Mouse (Mus musculus) adrenal gland (tissue): Measurements from ENCODE around the gene Kcnk13.

Source experiments
- intact Hi-C: fragments of 180-260 bp; cut with DNase I; formaldehyde crosslinking; loops from one replicate; pipeline ENCODE4 v1.15.1; 2025
- long read RNA-seq, 2 experiments: library from polyadenylated mRNA; unstranded; transcript quantifications; one replicate each; pipeline ENCODE4 v2.0.0; 2020; ENCODE audit warnings: borderline replicate concordance in 1 of 2; ENCODE audit not compliant: insufficient replicate concordance in 1 of 2

Gene Kcnk13
- long read RNA-seq, experiment 1, partial matches to known transcripts, result 1 of 3 reads
- long read RNA-seq, experiment 1, other reads (novel, unspliced or antisense), result 0 of 3 reads
- long read RNA-seq, experiment 2, partial matches to known transcripts, result 1 of 4 reads
- long read RNA-seq, experiment 2, other reads (novel, unspliced or antisense), result 0 of 4 reads

DNA sequence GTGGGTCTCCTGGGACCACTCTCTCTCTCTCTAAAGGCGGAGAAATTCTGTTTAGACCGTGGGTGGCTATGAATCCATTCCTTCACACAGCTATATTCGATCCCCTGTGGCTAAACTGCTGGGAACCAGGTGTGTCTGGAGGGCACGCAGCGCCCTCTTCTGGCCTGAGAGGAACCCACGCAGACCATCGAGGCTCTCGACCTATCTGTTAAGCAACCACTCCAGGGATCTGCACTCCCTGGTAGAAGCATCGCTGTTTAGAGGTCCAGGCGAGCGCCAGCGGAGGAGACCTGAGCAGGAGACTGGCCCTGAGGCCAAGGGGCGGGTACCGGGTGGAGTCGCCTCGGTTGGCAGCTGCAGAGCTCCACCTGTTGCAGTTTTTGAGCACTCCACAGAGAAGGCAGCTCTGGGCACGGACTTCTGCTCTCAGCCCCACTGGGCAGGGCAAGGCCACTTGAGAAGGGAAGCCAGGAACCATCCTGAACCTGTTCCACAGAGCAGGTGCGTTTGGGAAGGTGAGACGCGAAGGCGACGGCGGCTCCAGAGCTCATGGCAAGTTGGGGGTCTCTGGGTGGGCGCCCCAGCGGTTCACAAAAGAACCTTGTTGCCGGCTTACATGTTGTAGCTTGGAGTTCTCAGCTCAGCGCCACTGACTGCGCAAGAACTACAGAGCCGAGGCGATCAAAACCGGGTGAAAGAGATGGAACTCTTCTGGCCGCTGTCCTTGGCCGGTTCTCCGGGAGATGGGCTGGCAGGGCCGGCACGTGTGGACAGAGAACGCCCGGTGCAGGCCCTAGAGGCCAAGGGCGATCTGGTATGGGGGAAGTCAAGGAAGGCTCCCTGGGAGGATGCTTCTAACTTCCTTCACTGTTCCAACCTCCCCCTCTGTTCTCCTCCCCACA lies at the start of gene Kcnk13:
TSS of gene Kcnk13 (plus strand) at position 199 of the 902 bp plus-strand sequence.
- intact Hi-C loops, result loop anchor here (2.0 to 10.0 kb wide), 2 partner anchors 64 to 880 kb away; no protein-coding TSS in a partner anchor

DNA sequence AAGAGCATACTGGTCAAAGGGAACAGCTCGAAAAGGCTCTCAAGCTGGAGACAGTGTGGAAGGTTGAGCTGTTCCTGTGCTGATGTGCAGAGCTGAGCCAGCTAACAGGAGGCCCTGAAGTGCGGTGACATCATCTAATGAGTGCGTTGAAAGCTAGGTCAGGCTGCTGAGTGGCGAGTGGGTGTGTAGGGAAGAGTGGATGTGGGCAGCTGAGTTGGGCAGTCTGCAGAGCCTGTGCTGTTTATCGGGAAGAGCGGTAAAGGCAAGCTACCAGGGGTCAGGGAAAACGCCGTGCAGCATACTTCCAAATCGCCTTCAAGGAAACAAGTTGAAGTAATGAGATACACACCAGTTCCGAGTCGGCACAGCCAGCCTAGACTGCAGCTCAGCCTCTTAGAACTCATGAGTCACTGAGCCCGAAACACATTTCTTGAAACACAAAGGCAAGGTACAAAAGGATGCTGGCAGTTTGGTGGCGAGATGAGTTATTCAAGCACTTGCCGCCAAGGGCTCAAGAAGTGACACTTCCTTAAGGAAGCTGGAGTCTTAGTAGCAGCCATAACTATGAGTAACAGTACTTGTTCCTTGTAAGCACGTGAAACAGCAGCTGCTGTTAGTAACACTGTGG lies 46.4 kb upstream of the Kcnk13 start:
- intact Hi-C loops, result no loop called here

DNA sequence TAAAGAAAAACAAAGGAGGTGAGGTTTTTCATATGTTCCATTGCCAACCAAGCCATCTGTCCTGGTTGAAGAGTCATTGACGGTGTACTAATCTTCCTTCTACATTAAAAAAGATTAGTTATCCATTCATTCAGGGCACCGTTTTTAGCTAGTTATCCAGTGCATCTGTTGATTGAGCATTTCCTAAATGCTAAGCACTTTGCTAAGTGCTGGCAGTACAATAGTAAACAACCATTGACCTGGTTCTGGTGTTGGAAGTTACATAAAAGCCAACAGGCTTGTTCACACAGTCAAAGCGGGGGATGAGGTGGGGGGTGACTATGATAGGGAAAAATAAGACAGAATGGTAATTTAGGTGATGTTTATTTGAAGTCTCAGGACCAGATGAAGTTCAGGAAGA lies 44.7 kb upstream of the Kcnk13 start:
- intact Hi-C loops, result no loop called here

DNA sequence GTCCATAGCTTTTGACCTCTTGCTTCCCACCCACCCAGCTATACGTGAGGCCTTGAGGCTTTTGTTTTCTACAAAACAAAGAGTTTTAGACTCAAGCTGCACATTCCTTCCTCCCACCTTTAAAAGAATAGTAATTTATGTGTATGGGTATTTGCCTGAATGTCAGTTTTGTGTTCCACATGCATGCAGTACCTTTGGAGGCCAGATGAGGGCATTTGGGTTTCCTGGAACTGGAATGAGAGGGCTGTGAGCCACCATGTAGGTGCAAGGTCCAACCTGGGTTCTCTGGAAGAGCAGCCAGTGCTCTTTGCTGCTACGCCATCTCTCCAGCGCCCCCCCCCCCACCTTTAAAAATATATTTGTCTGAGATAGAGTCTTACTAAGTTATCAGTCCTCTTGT lies 43.3 kb upstream of the Kcnk13 start:
- intact Hi-C loops, result no loop called here

DNA sequence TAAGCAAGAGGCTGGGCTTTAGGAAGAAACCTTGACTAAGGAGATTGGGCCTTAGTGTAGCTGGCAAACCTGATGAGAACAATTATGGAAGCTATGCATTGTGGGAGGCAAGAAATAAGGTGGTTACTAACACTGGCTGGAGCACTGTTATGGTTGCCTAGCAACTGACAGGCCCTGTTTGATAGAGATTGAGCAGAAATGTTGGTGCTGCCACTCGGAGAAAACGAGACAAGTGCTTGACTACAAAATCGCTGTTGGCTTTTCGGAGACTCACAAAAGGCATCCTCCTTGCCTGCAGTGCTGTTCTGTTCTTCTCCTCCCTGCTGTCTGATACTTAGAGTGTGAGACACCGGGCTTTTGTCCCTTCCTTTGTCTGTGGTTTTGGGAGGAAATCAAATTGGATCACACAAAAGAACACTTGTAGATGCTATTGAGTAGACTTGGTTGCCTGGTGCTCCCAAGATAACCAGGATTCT lies 41.1 kb upstream of the Kcnk13 start:
- intact Hi-C loops, result no loop called here

DNA sequence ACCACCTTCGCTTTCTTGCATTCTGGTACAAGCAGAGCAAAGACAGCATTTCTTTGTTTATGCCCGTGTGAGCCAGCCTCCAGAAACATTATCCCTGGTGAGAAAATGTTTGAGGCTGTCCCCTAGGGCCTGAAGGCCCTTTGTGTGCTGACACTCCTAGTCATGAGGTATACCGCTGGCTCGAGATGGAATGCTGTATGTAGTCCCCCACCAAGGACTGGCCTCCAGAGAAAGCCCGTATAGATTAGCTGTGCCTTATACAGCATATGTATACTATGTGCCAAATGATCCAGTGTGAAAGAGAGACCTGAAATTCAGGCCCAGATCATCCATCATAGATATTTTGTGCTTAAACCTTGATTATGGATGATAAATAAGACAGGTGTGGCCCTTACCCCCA lies 40.6 kb upstream of the Kcnk13 start:
- intact Hi-C loops, result no loop called here

DNA sequence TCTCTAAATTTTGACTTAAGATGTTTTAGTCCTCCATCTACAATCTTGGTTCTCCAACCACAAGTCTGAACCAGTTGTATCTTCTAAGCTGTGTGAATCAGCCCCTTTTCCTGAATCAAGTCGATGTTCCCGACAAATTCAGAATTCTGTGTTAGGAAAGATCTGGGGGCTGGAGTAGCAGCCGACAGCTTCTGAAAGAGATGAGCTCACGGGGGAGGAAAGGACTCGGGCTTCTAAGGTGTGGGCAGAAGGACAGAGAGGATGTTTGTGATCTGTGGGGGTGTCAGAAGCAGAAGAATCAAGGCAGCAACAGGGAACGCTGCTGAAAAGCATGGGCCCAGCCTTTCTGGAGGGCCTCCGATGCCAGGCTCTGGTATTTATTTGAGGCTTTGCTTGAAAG lies 36.0 kb upstream of the Kcnk13 start:
- intact Hi-C loops, result no loop called here

DNA sequence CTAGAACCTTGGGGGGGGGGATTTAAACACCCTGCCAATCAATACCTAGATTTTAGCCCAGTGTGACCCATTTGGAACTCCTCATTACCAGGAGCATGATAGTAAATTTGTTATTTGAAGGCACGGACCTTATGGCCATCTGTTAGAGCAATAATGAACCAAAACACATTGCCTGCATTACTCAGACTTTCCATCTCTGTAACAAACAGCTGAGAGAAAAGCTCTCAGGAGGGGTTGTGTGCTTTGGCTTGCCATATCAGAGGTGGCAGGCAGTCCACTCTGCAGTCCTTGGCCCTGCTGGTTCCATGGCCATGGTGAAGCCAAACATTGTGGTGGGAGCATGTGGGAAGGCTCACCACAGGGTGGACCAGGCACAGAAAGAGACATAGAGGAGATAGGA lies 35.1 kb upstream of the Kcnk13 start:
- intact Hi-C loops, result no loop called here

DNA sequence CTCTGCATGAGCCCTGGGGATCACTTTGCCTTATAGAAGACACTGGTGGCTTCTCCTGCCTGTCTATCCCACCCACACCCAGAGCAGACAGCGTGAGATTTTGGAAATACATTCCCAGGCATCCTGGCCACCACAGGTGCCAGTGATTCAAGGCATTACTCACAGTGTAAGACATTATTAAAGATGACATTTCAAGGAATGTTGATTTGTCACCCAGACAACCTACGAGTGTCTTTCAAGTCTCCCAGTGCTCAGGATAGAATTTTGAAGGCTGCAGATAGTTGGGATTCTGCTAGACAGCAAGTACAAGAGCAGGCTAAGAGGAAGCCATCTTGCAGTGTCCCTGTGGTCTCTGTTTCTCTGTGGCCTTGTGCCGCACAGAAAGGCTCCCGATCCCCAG lies 32.1 kb upstream of the Kcnk13 start:
- intact Hi-C loops, result no loop called here

DNA sequence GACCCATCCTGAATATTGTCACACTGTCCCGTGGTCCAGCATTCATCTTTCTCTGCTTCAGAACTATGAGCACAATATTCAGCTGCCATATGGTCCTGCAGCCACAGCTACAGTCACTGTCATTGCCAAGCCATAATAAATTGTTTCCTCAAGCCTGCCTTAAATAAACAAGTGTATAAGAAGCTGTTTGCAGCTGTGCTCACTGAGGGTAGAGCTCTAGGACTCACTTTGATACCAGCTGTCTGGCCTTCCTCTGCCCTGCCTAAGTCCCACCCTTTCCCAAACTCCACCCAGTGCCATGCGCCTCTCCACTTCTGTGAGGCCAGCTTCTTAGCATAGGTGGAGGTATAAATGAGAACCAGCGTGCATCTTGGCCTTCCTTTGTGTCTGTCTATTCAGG lies 30.7 kb upstream of the Kcnk13 start:
- intact Hi-C loops, result no loop called here

DNA sequence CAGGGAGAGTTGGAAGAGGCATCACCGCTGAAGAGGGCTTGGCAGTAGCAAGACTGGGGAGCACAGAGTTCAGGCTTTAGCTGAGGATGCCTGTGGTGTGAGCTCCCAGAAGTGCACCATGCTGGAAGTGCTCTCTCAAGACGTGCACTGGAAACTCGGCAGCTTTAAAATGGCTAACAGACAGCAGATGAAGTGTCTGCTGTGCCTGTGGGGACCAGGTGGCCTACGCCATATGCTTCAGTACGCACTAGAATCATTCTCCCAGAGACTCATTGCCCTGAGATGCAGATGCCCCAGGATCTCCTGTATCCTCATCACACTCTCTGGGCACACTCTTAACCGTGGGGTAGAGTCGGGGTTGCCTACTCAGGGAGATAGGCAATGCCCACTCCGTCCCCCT lies 28.9 kb upstream of the Kcnk13 start:
- intact Hi-C loops, result no loop called here

DNA sequence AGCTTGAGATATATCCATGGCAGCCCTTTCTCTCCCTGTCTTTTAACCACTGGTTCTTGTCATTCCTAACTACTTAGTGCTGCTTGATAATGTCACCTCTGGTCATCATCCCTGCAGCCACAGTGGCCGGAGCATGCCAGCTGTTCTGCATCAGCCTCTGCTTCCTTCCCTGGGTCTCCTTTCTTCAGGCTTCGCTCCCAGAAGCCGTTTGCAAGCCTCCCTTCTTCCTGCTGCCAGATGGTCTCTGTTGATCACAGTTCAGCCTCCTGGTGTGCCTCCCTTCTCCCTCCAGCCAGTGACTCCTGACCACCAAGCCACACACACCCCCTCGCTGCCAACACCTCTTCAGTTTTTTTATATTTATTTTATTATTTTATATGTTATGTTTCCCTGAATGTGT lies 25.8 kb upstream of the Kcnk13 start:
- intact Hi-C loops, result no loop called here

DNA sequence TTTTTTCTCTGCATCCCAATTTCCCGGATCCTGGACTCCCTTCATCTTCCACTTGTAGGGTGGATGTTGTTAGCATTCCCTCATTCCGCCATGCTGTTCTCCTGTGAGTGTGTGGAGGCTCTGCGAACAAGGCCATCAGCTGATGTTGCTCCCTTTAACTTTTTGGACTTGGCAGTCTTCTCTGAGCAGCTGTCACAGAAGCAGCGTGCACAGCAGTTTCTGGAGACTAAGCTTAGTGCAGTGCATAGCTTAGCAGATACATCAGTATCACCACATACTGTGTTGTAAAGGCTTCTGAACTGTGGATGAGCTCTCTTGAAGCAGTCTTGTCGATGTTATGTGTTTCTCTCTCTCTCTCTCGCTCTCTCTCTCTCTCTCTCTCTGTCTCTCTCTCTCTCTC lies 25.1 kb upstream of the Kcnk13 start:
- intact Hi-C loops, result no loop called here

DNA sequence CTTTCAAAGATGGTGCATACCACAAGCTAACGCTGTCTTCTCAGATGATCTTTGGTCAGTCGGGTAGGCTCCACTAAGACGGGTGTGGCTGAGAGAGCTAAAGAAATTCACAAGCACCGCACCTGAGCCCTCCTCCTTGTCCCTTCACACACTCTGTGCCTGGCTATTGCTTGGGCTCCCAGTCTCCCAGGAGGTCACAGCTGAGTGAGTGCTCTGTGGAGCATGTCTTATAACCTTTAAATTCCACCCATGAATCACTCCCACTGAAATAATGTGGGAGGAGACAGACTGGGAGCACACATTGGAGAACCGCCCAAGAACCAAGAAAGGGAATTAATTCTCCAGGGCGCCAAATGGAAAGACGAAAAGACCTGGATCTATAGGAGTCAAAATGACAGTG lies 23.6 kb upstream of the Kcnk13 start:
- intact Hi-C loops, result no loop called here

DNA sequence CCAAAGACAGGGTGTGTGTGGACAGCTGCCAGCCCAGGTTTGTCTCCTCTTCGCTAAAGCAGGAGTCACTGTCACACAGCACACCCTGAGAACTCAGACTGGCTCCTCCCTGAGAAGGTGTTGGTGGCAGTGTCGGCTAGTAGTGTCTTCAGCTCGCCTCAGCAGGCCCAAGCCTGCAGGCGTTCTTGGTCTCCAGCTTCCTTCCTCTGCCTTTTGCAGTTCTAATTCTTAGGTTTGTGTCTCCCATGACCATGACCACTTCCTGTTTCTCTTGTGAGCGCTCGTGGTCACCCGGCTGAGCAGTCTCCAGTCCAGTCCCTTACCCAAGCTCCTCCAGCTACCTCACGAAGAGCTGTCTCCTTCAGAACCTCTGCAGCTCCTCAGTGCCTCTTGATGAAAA lies 21.9 kb upstream of the Kcnk13 start:
- intact Hi-C loops, result no loop called here

DNA sequence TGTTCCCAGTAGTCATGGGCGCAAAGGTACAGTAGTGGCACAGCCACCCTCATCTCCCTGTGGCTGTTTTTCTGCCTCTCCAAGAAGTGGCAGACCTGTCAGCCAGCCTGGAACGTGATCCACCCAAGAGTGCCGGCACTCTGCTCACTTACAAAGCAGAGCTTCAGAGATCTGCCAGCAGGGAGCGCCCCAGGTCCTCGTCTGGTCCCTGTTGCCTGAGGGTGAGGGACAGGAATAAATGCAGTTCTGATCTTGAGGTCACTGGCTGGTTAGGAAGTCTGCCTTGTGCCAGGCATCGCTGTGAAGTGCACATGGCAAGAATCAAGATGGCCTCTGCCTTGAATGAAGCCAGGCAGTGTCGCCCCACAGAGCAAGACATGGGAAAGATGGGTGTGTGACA lies 11.4 kb upstream of the Kcnk13 start:
- intact Hi-C loops, result loop anchor here (5.0 kb wide), 1 partner anchor 154 kb away; no protein-coding TSS in a partner anchor

DNA sequence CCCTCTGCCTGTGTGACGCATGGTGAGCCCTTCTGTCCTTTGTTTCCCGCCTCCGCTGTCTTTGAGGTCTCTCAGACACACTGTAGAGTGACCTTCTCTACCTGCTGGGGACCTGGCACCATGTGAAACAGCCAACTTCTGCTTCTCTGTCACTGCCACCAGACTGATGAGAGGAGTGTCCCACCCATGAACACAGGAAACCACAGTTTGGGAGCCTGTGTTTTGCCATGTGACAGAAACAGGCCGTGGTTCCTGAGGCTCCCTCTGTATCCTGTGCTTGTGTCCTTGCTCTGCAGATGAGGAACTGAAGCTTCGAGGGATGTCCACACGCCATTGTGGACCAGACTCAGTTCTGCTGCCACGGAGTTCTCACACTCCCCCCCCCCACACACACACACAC lies 7.9 kb upstream of the Kcnk13 start:
- intact Hi-C loops, result no loop called here

DNA sequence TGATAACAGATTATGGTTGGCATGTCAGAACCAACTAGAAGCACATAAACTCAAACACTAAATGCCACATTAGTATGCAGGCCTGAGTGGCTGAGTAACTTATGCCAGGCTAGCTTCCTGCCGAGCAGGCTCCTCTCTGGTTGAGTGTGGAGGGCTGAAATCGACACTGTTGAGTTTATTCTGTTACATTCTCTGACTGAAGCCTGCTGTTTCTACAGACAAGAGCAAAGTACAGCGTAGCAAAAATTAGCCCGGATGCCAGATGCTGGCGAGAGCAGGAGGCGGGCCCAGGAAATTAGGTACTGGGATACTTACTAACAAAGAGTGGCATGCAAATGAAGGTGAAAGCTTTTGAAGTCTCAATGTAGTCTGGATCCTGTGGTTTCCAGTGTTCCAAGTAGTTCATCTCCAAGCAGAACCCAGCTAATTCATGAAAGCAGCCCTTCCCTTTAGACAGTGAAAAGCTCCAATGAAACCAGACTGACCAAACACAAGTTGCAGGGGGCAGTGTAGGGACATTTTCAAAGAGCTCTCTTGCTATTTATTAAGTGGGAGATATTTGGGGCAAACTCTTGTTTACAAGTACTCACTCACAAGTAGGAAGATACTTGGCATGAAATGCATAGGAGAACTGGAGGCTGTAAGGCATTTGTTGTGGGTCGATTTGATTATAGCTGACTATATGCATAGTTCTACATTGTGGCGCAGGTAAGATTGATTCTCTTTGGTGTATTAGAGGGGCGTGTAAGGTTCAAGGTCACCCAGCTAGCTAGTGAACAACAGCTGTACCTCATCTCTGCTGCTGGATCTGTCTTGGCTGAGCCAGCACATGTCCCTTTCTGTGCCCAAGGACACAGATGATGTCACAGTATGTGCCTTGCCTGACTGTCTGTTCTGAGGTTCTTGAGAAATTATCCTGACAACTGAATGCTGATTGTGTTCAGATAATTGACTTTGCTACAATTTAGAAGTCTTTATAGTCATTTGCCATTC lies 5.9 kb upstream of the Kcnk13 start:
- intact Hi-C loops, result no loop called here

DNA sequence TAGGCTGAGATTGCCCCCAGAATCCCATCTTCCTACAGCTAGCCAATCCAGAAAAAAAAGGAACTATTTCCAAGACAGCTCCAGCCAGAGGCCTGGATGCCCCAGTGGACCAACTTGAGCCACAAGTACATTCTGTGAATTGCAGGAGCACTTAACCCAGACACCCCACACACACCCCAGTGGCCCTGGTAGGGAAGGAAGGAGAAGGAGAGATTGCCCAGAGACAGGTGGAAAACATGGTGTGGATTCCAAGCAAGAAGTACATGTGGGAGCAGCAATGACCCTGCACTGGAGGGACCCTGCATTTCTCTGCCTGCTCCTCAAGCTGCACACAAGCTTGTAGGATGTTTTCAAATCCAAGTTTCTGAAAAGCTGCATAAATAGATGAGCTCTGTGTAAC lies 5.0 kb upstream of the Kcnk13 start:
- intact Hi-C loops, result no loop called here

DNA sequence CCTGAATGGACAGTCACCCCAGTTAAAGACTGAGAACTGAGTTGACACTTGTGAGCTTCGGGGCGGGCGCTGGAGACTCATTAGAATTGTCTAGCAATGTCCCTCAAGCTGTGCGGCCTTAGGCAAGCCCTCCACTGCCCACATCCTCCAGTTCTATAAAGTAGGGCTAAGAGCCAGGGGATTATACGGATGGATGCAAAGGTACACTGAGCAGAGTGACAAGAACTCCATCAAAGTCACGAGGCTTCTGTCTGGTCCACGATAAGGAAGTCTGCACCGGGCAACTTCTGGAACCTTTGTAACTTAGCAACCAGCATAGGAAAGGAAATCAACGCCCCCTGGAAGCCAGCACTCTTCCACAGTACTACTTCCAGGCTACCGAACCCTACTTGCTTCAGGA lies 4.4 kb upstream of the Kcnk13 start:
- intact Hi-C loops, result loop anchor here (10.0 kb wide), 1 partner anchor 875 kb away; no protein-coding TSS in a partner anchor

DNA sequence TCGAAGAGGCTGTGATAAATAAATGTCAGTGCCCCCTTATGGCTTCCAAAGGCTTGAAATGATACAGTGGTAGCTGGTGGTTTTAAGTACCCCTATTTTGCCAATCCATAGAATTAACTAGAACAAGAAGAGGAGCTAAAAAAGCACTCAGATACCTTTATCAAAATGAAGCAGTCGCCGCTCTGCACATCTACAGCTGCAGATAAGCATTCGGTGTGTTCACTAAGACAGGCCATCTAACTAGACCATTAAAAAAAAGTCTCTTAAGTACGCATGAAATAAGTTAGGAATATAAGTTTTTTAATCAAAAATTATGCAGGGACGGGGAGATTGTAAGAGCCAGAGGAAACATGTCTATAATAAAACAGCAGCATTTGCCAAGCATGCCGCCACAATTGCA lies 3.6 kb upstream of the Kcnk13 start:
- intact Hi-C loops, result loop anchor here (10.0 kb wide), 1 partner anchor 876 kb away; no protein-coding TSS in a partner anchor
